In the genomic region with DNA sequence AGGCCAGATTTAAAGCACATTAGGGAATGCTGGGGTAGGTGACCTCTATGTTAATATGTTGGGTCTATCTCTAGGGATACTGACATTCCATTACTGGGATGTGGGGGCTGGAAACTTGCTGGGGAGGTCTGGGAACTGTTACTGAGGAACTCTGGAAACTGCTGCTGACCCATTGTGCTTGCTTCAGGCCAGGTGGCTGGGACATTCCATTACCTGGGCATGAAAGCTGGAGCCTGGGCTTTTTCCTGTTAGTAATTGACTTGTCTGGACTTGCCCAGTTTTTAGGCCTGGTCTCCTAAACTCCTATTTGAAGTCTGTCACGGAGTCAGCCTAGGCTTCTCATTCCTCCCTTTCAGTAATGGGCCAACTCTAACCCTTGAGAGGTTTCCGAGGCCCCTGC, we compare ENCODE assay signal across 12 mouse cellular contexts.
"Had no signal": no experiment of that assay in that cellular context is flagged by ENCODE, and none has a peak within 500 bp of the region (broad histone marks: within the 10 kb centered on the region; RNA-seq: fewer than 3 reads in every experiment).

No protein-coding gene starts in this region.

- H3K9me3 ChIP-seq: limb, embryonic 13.5 days; midbrain, embryonic 10.5 days; midbrain, embryonic 15.5 days; neural tube, embryonic 13.5 days had no signal

- H3K36me3 ChIP-seq: midbrain, embryonic 15.5 days had no signal

- DNase-seq: layer of hippocampus, adult 9-11 months; layer of hippocampus, postnatal 36 days; lung, embryonic 14.5 days; lung, postnatal 10 days; lung, postnatal 4 days; retina, postnatal 1 day; right cerebral cortex, postnatal 25 days; thymus, postnatal 36 days had no signal
